Mouse (Mus musculus) urinary bladder, postnatal 36 days (tissue): ENCODE data around the gene Ptprn.
A peak's percentile ranks its signal among the peaks of the same experiment; 100 is the strongest.
"Not testable (repeated sequence)": the region's sequence is repeated elsewhere in the genome, so short reads cannot be mapped to it uniquely, and the experiment has no call there.

Experiments used
- DNase-seq, 2 experiments: peaks; one replicate each; pipeline ENCODE4 v3.0.0; 2022; ENCODE audit warnings: low spot score in 2 of 2, mixed read lengths in 1 of 2

The Ptprn gene

DNA sequence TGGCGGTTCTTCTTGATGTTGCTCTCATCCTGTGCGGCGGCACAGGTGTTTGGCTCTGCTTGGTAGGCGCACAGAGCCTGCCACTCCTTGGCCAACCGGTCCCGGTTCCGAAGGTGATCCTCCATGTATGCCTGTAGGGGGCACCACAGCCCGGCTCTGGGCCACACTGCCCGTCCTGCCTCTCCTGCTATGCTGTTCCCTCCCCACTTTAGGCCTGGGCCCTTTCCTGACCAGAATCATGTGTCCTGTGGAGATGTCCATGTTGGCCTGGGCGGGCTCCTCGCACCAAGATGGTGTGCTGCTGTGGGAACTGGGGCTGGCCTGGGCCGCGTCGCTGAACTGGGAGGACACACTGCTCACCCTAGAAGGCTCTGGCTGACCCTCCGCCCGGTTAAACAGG is 11.3 kb downstream of the Ptprn start:
- no peak for DNase-seq

DNA sequence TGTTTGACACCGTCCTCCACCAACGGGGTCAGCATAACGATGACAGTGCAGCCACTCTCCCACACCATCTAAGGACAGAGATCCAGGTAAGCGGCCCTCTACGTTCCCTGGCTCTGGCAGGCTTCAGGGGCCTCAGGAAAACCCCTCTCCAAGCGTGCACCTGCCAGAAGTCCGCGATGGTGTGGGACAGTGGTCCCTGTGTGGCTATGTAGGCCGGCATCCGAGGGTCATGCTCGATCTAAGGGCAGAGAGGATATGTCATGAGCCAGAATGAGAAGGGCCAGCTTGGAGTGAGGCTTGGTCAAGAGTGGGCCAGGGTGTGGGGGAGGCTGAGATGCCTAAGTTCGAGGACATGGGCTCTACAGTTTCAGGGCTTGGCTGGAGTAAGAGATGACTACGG is 12.0 kb downstream of the Ptprn start:
- no peak for DNase-seq

DNA sequence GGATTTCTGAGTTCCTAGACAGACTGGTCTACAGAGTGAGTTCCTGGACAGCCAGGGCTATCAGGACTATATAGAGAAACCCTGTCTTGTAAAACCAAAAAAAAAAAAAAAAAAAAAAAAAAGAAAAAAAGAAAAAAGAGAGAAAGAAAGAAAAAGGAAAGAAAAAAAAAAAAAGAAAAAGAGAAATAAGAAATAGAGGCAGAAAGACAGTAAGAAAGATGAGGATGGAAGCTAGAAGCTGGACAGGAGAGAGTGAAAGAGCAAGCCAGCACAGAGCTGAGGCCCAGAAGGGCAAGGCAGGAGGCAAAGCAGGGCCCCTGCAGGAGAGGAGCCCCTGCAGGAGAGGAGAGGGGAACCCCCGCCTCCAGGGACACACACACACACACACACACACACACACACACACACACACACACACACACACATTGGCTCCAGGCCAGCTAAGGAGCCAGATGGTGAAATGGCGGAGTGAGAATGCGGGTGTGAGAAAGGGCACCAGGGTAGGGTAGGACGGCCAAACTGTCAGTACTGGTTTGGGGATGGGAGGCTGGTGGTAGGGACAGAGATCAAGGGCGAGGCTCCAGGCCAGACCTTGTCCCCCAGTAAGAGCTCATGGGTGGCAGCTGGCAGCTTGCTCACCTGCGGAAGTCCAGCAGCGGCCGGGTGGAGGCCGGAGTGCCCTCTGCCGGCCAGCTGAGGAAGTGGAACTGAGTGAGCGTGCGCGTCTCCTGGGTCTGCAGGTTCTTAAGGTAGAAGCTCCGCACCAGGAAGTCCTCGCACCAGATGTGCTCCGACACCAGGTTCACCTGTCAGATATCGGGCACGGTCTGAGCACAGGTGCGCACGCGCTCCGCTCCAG is 13.0 kb downstream of the Ptprn start:
- DNase-seq, result peak; percentile 77 to 85

DNA sequence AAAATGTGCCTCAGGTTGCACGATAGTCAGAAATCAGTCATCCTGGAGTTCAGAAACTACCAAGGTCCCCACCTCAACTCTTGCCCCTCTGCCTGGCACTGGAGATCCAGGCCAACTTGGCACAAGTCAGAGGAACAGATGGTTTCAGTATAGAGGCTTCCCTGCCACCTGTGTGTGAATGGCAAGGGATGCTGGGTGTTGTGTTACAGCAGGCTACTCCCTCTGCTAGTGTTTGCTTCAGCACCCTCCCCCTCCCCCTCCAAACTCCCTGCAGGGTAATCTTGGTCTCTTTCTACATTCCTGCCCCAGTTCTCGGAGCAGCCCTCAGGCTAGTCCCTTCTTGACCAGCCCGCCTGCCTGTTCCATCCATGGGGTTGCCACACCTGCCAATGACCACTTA is 13.8 kb downstream of the Ptprn start:
- DNase-seq, result no peak

DNA sequence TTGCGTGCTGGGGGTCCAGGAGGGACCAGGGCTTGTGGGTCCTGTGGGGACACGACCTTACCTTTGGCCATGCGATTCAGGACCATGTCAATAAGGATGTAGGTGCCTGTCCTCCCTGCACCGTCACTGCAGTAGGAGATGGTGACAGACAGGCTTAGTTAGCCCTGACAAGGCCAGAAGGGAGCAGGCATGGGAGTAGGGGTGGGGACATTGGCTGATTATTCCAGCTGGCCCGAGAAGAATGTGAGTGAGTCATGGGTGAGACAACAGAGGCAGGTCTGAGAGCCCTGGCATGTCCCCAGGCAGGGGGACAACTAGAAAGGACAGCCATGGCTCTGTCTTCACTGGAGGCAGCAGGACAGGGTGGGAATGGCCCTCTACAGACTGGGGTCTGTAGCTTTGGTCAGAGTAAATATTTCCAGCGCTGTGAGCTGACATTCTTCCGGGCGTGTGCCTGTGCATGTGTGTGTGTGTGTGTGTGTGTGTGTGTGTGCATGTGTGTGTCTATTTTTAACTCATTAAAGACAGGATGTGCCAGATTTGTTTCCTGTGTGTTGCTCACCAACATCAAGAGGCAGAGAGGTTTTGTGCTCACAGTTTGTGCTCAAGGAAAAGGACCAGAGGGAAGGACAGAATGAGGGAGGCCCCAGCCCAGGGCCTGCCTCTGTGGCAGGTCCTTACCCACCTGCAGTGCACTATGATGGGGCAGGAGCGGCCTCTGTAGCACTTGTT is 16.1 kb downstream of the Ptprn start:
- peak; percentile 55 to 58 for DNase-seq

DNA sequence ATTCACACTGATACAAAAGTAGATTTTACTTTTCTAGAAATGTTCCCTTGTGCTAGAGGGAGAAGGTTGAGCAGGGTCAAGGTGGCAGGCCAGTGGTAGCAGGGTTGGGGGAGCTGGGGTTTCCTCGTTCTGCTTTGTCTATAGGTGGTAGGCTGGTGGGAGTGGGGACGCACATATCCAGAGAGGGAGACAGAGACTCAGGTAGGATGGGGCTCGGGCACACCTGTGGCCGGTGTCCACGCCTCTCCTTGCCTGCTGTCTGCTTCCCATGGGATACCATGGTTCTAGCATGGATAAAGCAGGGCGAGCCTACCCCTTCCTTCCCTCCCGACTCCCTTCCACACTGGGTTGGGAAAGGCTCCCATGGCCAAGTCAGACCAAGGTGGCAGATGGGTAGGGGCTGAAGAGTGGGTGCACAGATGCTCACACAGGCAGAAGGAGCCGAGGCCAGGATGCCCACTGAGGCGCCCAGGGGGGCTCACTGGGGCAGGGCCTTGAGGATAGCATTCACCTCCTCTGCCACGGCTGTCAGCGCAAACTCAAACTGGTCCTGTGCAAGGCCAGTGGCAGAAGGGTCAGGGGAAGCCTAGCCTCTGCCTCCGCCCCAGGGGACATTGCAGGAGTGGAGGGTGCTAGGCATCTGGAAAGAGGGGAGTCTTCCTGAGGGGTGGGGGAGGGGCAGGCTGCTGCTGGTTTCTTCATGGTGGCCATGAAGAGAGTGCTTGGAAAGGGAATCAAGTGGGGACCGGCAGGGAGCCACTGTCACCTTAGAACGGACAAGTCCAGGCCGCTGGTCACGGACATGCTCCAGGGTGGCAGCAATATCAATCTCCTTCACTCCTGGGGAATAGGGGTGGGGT is 17.0 kb downstream of the Ptprn start:
- DNase-seq, result no peak

DNA sequence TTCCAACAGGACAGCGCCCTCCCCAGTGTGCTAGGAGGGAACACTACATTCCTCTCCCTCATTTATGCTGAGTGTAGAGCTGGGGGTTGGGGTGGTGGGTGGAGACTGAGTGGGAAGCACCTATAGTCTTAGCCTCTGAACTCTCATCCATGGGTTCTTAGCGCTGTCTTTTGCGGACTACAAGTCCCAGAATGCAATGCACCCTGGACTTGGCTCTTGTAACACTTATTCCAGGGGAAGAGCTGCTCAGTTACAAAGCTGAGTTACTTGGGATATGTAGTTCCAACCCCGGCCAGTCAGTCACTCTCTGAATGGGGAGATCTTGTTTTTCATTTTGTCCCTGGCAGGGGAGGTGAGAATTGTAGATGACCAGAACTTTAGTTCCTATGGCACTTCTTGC is 19.5 kb downstream of the Ptprn start:
- no peak for DNase-seq

DNA sequence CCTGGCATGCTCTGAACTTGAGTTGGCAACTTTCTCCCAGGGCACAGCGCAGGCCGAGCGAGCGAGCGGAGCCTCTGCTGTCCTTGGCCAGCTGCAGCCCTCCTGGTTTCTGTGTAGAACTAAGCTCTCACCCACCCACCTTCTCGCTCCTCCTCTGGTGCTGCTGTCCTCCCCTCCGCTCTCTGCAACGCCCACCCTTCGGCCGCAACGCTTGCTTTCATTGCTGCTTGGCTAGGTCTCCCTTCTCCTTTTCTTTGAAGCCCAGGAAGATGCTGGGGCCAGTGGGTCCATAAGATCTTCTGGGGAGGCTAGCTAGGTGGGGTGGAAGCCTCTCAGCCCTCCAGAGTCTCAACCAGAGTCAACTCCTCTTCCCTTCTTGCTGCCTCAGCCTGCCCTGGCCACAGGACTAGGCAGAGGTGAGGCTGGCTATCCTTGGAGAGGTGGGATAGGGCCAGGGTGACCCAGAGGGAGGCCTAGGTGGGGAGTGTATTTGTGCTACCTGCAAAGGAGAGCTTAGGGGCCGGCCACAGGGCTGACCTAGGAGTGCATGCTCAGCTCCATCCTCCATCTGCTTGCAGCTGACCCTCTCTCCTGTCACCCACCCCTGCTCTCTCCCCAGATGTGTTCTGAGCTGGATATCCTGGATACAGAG is 20.0 kb downstream of the Ptprn start:
- no peak for DNase-seq

DNA sequence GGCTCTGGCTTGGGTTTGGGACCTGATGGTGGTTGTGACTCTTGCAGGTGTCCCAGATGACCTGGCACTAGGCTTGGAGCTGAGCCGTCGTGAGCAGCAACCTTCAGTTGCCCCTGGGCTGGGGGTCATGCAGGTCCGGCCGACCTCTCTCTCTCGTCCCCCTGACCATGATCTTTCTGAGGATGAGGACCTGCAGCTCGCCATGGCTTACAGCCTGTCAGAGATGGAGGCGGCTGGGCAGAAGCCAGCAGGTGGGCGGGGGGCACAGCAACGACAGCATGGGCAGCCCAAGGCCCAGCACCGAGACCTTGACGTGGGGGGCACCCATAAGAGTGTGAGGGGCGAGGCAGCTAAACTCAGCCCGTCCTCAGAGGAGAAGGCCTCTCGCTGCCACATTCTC is 20.9 kb downstream of the Ptprn start:
- no peak for DNase-seq

DNA sequence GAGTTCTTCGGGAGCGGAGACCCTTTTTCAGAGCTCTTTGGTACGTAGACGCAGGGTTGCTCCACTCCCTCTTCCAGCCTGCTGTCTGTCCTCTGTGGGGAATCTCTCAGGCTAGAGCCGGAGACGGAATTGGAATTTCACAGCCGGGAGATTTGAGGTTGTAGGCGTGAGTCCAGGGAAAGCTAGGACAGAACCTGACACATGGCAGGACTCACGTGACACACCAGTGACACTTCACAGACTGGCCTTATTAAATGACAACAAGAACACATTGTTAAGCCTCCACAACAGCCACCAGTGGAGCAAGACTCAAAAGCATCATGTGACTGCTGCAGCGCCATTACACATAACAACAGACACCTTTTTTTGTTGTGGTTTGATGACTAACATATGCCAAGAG is 24.7 kb downstream of the Ptprn start:
- DNase-seq, result no peak

DNA sequence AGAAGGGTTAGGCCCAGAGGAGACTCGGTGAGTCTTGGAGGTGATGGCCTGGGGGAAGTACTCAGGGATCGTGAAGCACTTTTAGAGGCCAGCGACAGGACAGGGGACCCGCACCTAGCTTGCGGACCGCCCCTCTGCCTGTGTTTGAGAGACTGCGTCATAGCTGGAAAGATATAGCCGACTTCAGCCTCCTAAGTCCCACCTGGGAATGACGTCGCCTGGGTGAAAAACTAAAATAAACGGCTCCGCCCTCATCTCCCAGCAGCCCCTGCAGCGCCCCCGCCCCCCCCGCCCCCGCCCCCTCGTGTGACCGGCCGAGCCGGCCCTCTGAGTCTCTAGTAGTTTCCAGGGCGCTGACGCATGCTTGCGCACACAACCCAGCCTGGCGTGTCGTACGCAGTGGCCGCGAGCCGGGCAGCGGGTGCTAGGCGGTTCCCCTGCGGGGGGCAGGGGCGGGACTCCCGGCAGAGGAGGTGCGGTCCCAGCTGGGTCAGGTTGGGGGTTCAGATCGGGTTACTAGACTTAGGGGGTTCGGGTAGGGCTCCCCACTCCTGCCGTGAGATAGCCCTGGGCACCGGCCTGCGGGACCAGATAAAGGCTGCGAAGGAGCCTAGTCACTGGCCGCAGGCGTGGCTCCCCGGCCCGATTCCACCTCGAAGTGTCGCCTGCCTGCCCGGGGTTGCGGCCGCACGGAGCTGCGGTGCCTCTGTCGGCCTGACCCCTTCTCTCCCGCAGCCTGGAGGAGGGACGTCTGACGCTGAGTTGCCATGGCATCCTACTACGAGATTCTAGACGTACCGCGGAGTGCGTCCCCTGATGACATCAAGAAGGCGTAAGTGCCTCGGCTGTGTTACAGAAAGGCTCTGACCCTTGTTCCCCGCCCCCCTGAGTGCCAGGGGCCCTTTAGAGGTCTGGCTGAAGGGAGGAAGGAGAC is 27.9 kb downstream of the Ptprn start, which contains the start of gene Dnajb2:
Dnajb2 (plus strand) TSS at position 290 of the 934 bp plus-strand sequence.
- DNase-seq, result peak; percentile 84 to 89

DNA sequence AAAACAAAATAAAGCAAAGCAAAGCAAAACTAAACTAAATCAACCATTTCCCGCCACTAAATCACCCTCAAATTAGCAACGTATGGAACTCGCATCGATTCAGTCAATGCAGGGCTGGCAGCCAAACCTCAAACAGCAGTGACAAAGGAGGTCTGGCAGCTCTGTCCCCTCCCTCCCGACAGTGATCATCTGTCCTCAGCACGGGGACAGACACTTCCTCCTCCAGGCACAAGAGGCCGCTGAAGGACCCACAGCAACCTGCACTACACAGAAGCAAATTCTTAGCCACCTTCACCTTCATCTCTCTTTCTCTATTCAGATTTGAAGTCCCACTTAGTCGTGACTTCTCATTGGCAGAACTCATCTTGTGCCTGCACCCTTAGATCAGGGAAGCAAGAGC is 29.7 kb downstream of the Ptprn start:
- DNase-seq, result peak; percentile 37 to 59

DNA sequence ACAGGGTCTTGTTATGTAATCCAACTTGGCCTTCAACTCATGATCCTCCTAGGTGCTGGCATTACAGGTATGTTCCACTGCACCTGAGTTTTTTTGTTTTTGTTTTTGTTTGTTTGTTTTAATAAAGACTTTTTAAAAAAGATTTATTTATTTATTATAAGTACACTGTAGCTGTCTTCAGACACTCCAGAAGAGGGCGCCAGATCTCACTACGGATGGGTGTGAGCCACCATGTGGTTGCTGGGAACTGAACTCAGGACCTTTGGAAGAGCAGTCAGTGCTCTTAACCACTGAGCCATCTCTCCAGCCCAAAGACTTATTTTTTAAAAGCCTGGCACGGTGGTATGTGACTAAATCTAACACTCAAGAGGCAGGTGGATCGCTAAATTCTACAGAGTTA is 31.8 kb downstream of the Ptprn start:
- not testable (repeated sequence) for DNase-seq

DNA sequence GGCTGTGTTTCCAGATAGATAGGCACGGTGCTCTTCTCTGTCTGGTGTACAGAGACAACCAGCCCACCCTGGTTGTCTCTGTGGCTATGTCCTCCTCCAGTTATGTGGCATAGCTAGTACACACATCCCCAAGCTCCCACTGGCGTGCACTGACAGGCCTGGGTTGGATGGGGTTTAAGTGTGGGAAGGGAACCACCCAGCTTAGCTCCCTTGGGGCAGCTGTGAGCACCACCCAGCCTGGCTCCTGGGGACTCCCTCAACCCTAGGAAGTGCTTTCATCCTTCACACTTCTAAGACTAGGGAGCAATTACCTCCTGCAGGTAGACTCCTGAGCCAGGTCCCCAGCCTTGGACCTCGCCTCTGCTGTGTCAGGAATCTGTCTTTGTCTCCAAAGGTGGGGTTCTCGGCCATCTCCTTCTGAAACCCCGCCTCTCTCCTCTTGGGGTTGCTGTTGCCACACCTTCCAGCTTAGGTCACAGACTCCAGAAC is 32.6 kb downstream of the Ptprn start, which contains the start of gene A630095N17Rik:
A630095N17Rik (minus strand) TSS at position 439 of the 489 bp plus-strand sequence.
- DNase-seq, result no peak

DNA sequence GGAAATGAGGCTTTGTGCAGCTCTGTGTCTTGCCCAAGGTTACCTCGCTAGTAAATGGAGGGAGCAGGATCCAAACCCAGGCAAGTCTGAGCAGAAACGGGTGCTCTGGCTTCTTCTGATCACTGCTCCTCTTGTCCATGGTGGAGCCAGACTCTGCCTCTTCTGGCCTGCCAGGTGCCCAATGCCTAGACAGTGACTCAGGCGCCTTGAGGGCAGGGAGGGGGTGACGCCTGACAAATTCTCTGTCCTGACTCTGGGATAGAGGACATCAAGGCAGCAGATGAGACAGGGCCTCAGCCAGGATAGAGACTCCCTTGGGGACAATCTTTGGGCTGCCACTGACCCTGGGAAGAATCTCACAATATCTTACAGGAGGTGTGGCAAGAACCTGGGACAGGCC is 33.1 kb downstream of the Ptprn start:
- DNase-seq, result no peak

DNA sequence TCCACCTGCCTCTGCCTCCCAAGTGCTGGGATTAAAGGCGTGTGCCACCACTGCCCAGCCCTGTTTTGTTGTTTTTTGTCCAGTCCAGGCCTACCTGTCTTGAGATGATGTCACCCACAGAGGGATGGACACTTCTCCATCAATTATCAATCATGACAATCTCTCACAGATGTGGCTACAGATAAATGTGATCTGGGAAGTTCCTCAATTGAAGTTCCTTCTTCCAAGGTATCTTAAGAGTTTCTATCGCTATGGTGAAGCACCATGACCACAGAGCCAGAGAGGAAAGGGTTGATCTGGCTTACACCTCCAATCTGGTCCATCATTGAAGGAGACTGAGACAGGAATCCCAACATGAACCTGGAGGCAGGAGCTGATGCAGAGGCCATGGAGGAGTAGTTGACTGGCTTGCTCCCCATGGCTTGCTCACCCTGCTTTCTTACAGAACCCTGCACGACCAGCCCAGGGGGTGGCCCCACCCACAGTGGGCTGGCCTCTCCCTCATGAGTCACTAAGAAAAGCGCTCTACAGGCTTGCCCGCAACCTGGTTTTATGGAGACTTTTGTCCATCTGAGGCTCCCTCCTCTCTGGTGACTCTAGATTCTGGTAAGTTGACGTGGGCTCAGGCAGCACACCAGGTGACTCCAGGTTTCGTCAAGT is 33.8 kb downstream of the Ptprn start:
- peak; percentile 46 to 48 for DNase-seq

DNA sequence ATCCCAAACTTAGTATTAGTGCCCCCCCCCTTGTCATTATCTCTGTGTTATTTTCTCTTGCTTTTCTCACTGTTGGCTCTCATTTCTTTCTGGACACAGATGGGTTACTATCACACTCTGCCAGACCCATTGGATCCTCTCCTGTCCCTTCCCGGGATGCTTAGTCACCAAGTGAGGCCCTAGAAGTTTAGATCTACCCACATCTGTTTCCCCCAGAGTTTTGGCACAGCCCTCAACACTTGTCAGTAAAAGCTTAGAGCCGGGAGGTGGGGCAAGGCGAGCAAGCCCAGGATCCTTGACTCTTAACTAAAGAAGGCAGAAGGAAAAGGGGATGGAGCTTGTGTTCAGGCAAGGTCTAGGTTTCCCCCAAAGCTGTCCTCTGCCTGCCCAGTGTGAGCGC is 35.1 kb downstream of the Ptprn start:
- DNase-seq, result no peak

DNA sequence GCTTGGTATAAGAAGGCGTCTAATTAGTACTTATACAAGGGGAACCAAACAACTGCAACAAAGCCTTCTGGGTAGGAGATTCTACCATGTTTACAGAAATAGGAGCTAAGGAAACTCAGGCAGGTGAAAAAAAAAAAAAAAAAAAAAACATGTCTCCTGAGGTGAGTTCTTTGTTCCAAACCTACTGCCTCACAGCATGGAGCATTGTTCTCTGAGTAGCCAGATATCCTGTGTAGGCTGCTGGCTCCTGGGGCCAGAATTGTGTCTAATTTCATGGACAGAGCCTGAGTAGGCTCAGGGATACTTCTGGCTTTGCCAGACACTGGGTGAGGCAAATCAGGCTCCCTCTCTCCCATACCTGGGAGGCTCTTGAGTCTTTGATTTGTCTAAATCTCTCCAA is 36.6 kb downstream of the Ptprn start:
- DNase-seq, result no peak

DNA sequence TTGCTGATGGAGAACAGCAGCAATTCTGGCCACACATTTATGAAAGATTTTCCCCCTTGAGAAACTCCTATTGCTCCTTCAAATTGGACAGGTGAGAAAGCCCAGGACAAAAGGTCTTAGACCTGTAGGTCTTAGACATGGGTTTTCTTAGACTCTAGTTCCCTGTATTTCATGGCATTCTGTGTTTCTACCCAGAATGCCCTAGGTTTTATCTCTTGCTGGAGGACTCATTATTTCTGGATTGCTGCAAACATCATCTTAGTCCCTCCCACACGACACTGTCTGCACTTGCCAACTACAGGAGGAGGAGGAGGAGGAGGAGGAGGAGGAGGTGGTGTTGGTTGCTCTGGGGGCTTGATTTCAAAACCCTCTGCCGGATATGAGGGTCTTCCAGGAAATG is 38.2 kb downstream of the Ptprn start:
- DNase-seq, result no peak

DNA sequence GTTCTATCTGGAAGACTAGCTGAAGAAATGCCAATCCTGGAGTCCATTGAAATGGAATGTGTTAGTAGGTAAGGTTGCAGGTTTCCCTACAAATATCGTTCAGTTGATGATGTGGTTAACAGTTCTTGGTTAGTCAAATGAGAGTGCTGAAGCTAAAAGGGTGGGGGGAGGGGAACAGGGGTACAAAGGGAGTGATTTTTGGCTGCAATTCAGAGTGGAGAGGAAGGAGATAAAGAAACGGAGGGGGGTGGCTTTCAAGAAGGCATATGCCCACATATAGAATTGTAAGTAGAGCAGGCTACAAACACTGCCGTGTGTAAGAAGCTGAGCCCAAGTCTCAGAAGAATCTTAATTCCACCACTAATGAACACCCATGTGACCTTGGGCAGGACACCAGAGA is 38.8 kb downstream of the Ptprn start:
- DNase-seq, result no peak
